Mouse (Mus musculus): ENCODE results near the gene Hemk1. TPM values are rescaled to one million over a fixed set of nuclear protein-coding genes. Genes with fewer than 3 reads are reported as not detected.

Hemk1 gene
- polyA plus RNA-seq, 1 experiment from 2014 or later = 9.8 TPM

GRCm38 (mm10) chr9:107372441-107372840, 34.3 kb upstream of the Hemk1 start:
- DNase-seq (ENCODE audit: low spot score) = no peak
- Histone ChIP-seq H3K9ac (ENCODE audit: low read depth, low read length) (no peak overlapping the region), H3K27ac (replicated peaks; ENCODE audit: low read depth, low read length) (no peak overlapping the region), H3K4me2 (ENCODE audit: low read depth, low read length) (no peak overlapping the region), H3K4me1 (ENCODE audit: control insufficient read depth, insufficient read depth, low read length) (no peaks in the 10 kb centered on the region), H3K9me3 (ENCODE audit: control insufficient read depth, low read length) (no peaks in the 10 kb centered on the region), H3K27me3 (replicated peaks; ENCODE audit: control insufficient read depth, insufficient read depth, low read length) (peaks cover 26% of the 10 kb centered on the region), H3K36me3 (ENCODE audit: control insufficient read depth, insufficient read depth, low read length) (no peaks in the 10 kb centered on the region), H3K4me3 (ENCODE audit: low read depth, low read length) (no peak overlapping the region)
- WGBS = 47% methylated on average over 4 of the region's 4 CpGs
- ATAC-seq (ENCODE audit: low read depth) = no peak

GRCm38 (mm10) chr9:107370106-107370463, 31.9 kb upstream of the Hemk1 start:
- H3K9ac ChIP-seq (ENCODE audit: low read depth, low read length) = no peak overlapping the region
- H3K4me3 ChIP-seq (ENCODE audit: low read depth, low read length) = no peak overlapping the region
- H3K4me1 ChIP-seq (ENCODE audit: control insufficient read depth, insufficient read depth, low read length) = no peaks in the 10 kb centered on the region
- no peak overlapping the region for H3K4me2 ChIP-seq (ENCODE audit: low read depth, low read length)
- ATAC-seq (ENCODE audit: low read depth) (no peak), DNase-seq (ENCODE audit: low spot score) (no peak)
- peaks cover 7% of the 10 kb centered on the region for H3K27me3 ChIP-seq (replicated peaks; ENCODE audit: control insufficient read depth, insufficient read depth, low read length)
- 10% methylated on average over 4 of the region's 4 CpGs for WGBS
- H3K27ac ChIP-seq (replicated peaks; ENCODE audit: low read depth, low read length) = no peak overlapping the region
- no peaks in the 10 kb centered on the region for H3K9me3 ChIP-seq (ENCODE audit: control insufficient read depth, low read length)
- H3K36me3 ChIP-seq (ENCODE audit: control insufficient read depth, insufficient read depth, low read length) = no peaks in the 10 kb centered on the region

- Histone ChIP-seq H3K4me1 (ENCODE audit: control insufficient read depth, insufficient read depth, low read length) (no peaks in the 10 kb centered on the region), H3K9me3 (ENCODE audit: control insufficient read depth, low read length) (no peaks in the 10 kb centered on the region), H3K9ac (ENCODE audit: low read depth, low read length) (no peak overlapping the region), H3K4me2 (ENCODE audit: low read depth, low read length) (no peak overlapping the region), H3K27ac (replicated peaks; ENCODE audit: low read depth, low read length) (no peak overlapping the region), H3K27me3 (replicated peaks; ENCODE audit: control insufficient read depth, insufficient read depth, low read length) (peaks cover 3% of the 10 kb centered on the region; the same call in 1 of the 2 replicates), H3K36me3 (ENCODE audit: control insufficient read depth, insufficient read depth, low read length) (no peaks in the 10 kb centered on the region), H3K4me3 (ENCODE audit: low read depth, low read length) (no peak overlapping the region)
- ATAC-seq (ENCODE audit: low read depth) = no peak
- WGBS = 37% methylated on average over 10 of the region's 10 CpGs
- no peak for DNase-seq (ENCODE audit: low spot score)
Measured at GRCm38 (mm10) chr9:107369270-107370105, 31.3 kb upstream of the Hemk1 start.

GRCm38 (mm10) chr9:107368302-107368701, 30.2 kb upstream of the Hemk1 start:
- Histone ChIP-seq H3K27ac (replicated peaks; ENCODE audit: low read depth, low read length) (no peak overlapping the region), H3K4me2 (ENCODE audit: low read depth, low read length) (no peak overlapping the region), H3K27me3 (replicated peaks; ENCODE audit: control insufficient read depth, insufficient read depth, low read length) (no peaks in the 10 kb centered on the region; the same call in 1 of the 2 replicates), H3K9me3 (ENCODE audit: control insufficient read depth, low read length) (no peaks in the 10 kb centered on the region), H3K36me3 (ENCODE audit: control insufficient read depth, insufficient read depth, low read length) (no peaks in the 10 kb centered on the region), H3K9ac (ENCODE audit: low read depth, low read length) (no peak overlapping the region), H3K4me1 (ENCODE audit: control insufficient read depth, insufficient read depth, low read length) (no peaks in the 10 kb centered on the region), H3K4me3 (ENCODE audit: low read depth, low read length) (no peak overlapping the region)
- WGBS = 62% methylated on average over 1 of the region's 1 CpGs
- no peak for DNase-seq (ENCODE audit: low spot score)
- ATAC-seq (ENCODE audit: low read depth) = no peak

GRCm38 (mm10) chr9:107366644-107367043, 28.5 kb upstream of the Hemk1 start:
- ATAC-seq (ENCODE audit: low read depth) = no peak

GRCm38 (mm10) chr9:107360989-107361388, 22.8 kb upstream of the Hemk1 start:
- ATAC-seq (ENCODE audit: low read depth) = no peak
- WGBS = 29% methylated on average over 3 of the region's 3 CpGs

More at GRCm38 (mm10) chr9:107366644-107367043, 28.5 kb upstream of the Hemk1 start:
- Histone ChIP-seq H3K9ac (ENCODE audit: low read depth, low read length) (no peak overlapping the region), H3K4me2 (ENCODE audit: low read depth, low read length) (no peak overlapping the region), H3K9me3 (ENCODE audit: control insufficient read depth, low read length) (no peaks in the 10 kb centered on the region), H3K36me3 (ENCODE audit: control insufficient read depth, insufficient read depth, low read length) (no peaks in the 10 kb centered on the region), H3K4me3 (ENCODE audit: low read depth, low read length) (no peak overlapping the region), H3K27me3 (replicated peaks; ENCODE audit: control insufficient read depth, insufficient read depth, low read length) (no peaks in the 10 kb centered on the region), H3K27ac (replicated peaks; ENCODE audit: low read depth, low read length) (no peak overlapping the region), H3K4me1 (ENCODE audit: control insufficient read depth, insufficient read depth, low read length) (no peaks in the 10 kb centered on the region)
- DNase-seq (ENCODE audit: low spot score) = peak; percentile 58
- WGBS = 10% methylated on average over 3 of the region's 3 CpGs

GRCm38 (mm10) chr9:107357651-107358050, 19.5 kb upstream of the Hemk1 start:
- Histone ChIP-seq H3K9ac (ENCODE audit: low read depth, low read length) (no peak overlapping the region), H3K4me2 (ENCODE audit: low read depth, low read length) (no peak overlapping the region), H3K36me3 (ENCODE audit: control insufficient read depth, insufficient read depth, low read length) (no peaks in the 10 kb centered on the region), H3K27me3 (replicated peaks; ENCODE audit: control insufficient read depth, insufficient read depth, low read length) (peaks cover 3% of the 10 kb centered on the region; the same call in 1 of the 2 replicates), H3K4me1 (ENCODE audit: control insufficient read depth, insufficient read depth, low read length) (peaks cover 3% of the 10 kb centered on the region; the same call in 1 of the 2 replicates), H3K27ac (replicated peaks; ENCODE audit: low read depth, low read length) (no peak overlapping the region), H3K4me3 (ENCODE audit: low read depth, low read length) (no peak overlapping the region), H3K9me3 (ENCODE audit: control insufficient read depth, low read length) (no peaks in the 10 kb centered on the region)
- 21% methylated on average over 5 of the region's 5 CpGs for WGBS
- ATAC-seq (ENCODE audit: low read depth) (no peak), DNase-seq (ENCODE audit: low spot score) (peak; percentile 41)

More at GRCm38 (mm10) chr9:107360989-107361388, 22.8 kb upstream of the Hemk1 start:
- Histone ChIP-seq H3K4me2 (ENCODE audit: low read depth, low read length) (no peak overlapping the region), H3K27me3 (replicated peaks; ENCODE audit: control insufficient read depth, insufficient read depth, low read length) (0 out of 2 replicates have a peak, but pooled peaks cover 3% of the 10 kb centered on the region), H3K4me3 (ENCODE audit: low read depth, low read length) (no peak overlapping the region), H3K36me3 (ENCODE audit: control insufficient read depth, insufficient read depth, low read length) (no peaks in the 10 kb centered on the region), H3K27ac (replicated peaks; ENCODE audit: low read depth, low read length) (no peak overlapping the region), H3K9ac (ENCODE audit: low read depth, low read length) (no peak overlapping the region), H3K9me3 (ENCODE audit: control insufficient read depth, low read length) (no peaks in the 10 kb centered on the region), H3K4me1 (ENCODE audit: control insufficient read depth, insufficient read depth, low read length) (peaks cover 3% of the 10 kb centered on the region; the same call in 1 of the 2 replicates)
- peak; percentile 7 for DNase-seq (ENCODE audit: low spot score)

- Histone ChIP-seq H3K9ac (ENCODE audit: low read depth, low read length) (no peak overlapping the region), H3K4me1 (ENCODE audit: control insufficient read depth, insufficient read depth, low read length) (peaks cover 3% of the 10 kb centered on the region; the same call in 1 of the 2 replicates), H3K4me2 (ENCODE audit: low read depth, low read length) (no peak overlapping the region), H3K27ac (replicated peaks; ENCODE audit: low read depth, low read length) (no peak overlapping the region), H3K9me3 (ENCODE audit: control insufficient read depth, low read length) (no peaks in the 10 kb centered on the region), H3K36me3 (ENCODE audit: control insufficient read depth, insufficient read depth, low read length) (no peaks in the 10 kb centered on the region), H3K27me3 (replicated peaks; ENCODE audit: control insufficient read depth, insufficient read depth, low read length) (peaks cover 3% of the 10 kb centered on the region; the same call in 1 of the 2 replicates), H3K4me3 (ENCODE audit: low read depth, low read length) (no peak overlapping the region)
- peak; percentile 76 for DNase-seq (ENCODE audit: low spot score)
- ATAC-seq (ENCODE audit: low read depth) = no peak
- 49% methylated on average over 7 of the region's 7 CpGs for WGBS
Measured at GRCm38 (mm10) chr9:107355870-107356765, 18.0 kb upstream of the Hemk1 start.
